Mouse (Mus musculus): ENCODE data around the gene Nyx. TPM values are rescaled to one million over a fixed set of nuclear protein-coding genes. Genes with fewer than 3 reads are reported as not detected.
A peak's percentile ranks its signal among the peaks of the same experiment; 100 is the strongest.

Nyx gene
- polyA plus RNA-seq, 1 experiment: 0.06 TPM

GRCm38 (mm10) chrX:13513864-13514263 is 48.0 kb downstream of the Nyx start:
- H3K27ac ChIP-seq (ENCODE audit: insufficient read depth, low read depth, low read length): no peak overlapping the region
- H3K27me3 ChIP-seq (replicated peaks; ENCODE audit: control insufficient read depth, insufficient read depth, low read length): no peaks in the 10 kb centered on the region
- H3K4me1 ChIP-seq (ENCODE audit: control insufficient read depth, insufficient read depth, low read length): no peaks in the 10 kb centered on the region
- DNase-seq: no peak
- TF ChIP-seq POLR2A (IDR thresholded peaks at IDR 0.05; ENCODE audit: low read depth, low read length) (no peak), CTCF (conservative IDR thresholded peaks at IDR 0.05; ENCODE audit: insufficient read depth, insufficient read length, low read depth, low read length) (no peak)
- WGBS: 81% methylated on average over 5 of the region's 5 CpGs
- H3K4me3 ChIP-seq (ENCODE audit: insufficient read depth, low read depth, low read length): no peak overlapping the region
- no peaks in the 10 kb centered on the region for H3K36me3 ChIP-seq (ENCODE audit: control insufficient read depth, insufficient read depth, low read length)

GRCm38 (mm10) chrX:13516451-13516850 is 50.5 kb downstream of the Nyx start:
- H3K36me3 ChIP-seq (ENCODE audit: control insufficient read depth, insufficient read depth, low read length): no peaks in the 10 kb centered on the region
- no peaks in the 10 kb centered on the region for H3K4me1 ChIP-seq (ENCODE audit: control insufficient read depth, insufficient read depth, low read length)
- no peaks in the 10 kb centered on the region for H3K27me3 ChIP-seq (replicated peaks; ENCODE audit: control insufficient read depth, insufficient read depth, low read length)
- H3K4me3 ChIP-seq (ENCODE audit: insufficient read depth, low read depth, low read length): no peak overlapping the region
- 92% methylated on average over 6 of the region's 6 CpGs for WGBS
- DNase-seq: no peak
- no peak overlapping the region for H3K27ac ChIP-seq (ENCODE audit: insufficient read depth, low read depth, low read length)
- TF ChIP-seq POLR2A (IDR thresholded peaks at IDR 0.05; ENCODE audit: low read depth, low read length): no peak
- TF ChIP-seq CTCF (conservative IDR thresholded peaks at IDR 0.05; ENCODE audit: insufficient read depth, insufficient read length, low read depth, low read length): no peak

- Histone ChIP-seq H3K27ac (ENCODE audit: insufficient read depth, low read depth, low read length) (no peak overlapping the region), H3K4me3 (ENCODE audit: insufficient read depth, low read depth, low read length) (no peak overlapping the region), H3K27me3 (replicated peaks; ENCODE audit: control insufficient read depth, insufficient read depth, low read length) (no peaks in the 10 kb centered on the region), H3K4me1 (ENCODE audit: control insufficient read depth, insufficient read depth, low read length) (no peaks in the 10 kb centered on the region), H3K36me3 (ENCODE audit: control insufficient read depth, insufficient read depth, low read length) (no peaks in the 10 kb centered on the region)
- TF ChIP-seq POLR2A (IDR thresholded peaks at IDR 0.05; ENCODE audit: low read depth, low read length) (no peak), CTCF (conservative IDR thresholded peaks at IDR 0.05; ENCODE audit: insufficient read depth, insufficient read length, low read depth, low read length) (no peak)
- peak; percentile 1 for DNase-seq
- WGBS: 64% methylated on average over 10 of the region's 10 CpGs
Observed at GRCm38 (mm10) chrX:13518019-13518418, 52.1 kb downstream of the Nyx start.

- Histone ChIP-seq H3K4me1 (ENCODE audit: control insufficient read depth, insufficient read depth, low read length) (no peaks in the 10 kb centered on the region), H3K27ac (ENCODE audit: insufficient read depth, low read depth, low read length) (no peak overlapping the region), H3K27me3 (replicated peaks; ENCODE audit: control insufficient read depth, insufficient read depth, low read length) (no peaks in the 10 kb centered on the region), H3K4me3 (ENCODE audit: insufficient read depth, low read depth, low read length) (no peak overlapping the region), H3K36me3 (ENCODE audit: control insufficient read depth, insufficient read depth, low read length) (no peaks in the 10 kb centered on the region)
- WGBS: 67% methylated on average over 4 of the region's 4 CpGs
- TF ChIP-seq CTCF (conservative IDR thresholded peaks at IDR 0.05; ENCODE audit: insufficient read depth, insufficient read length, low read depth, low read length): no peak
- TF ChIP-seq POLR2A (IDR thresholded peaks at IDR 0.05; ENCODE audit: low read depth, low read length): no peak
- peak; percentile 1 for DNase-seq
Observed at GRCm38 (mm10) chrX:13518781-13519407, 53.0 kb downstream of the Nyx start.

GRCm38 (mm10) chrX:13519408-13519783 is 53.5 kb downstream of the Nyx start:
- no peaks in the 10 kb centered on the region for H3K4me1 ChIP-seq (ENCODE audit: control insufficient read depth, insufficient read depth, low read length)
- WGBS: 74% methylated on average over 5 of the region's 5 CpGs
- peak; percentile 28 for DNase-seq
- no peak overlapping the region for H3K27ac ChIP-seq (ENCODE audit: insufficient read depth, low read depth, low read length)
- no peak overlapping the region for H3K4me3 ChIP-seq (ENCODE audit: insufficient read depth, low read depth, low read length)
- TF ChIP-seq POLR2A (IDR thresholded peaks at IDR 0.05; ENCODE audit: low read depth, low read length): no peak
- TF ChIP-seq CTCF (conservative IDR thresholded peaks at IDR 0.05; ENCODE audit: insufficient read depth, insufficient read length, low read depth, low read length): no peak
- no peaks in the 10 kb centered on the region for H3K36me3 ChIP-seq (ENCODE audit: control insufficient read depth, insufficient read depth, low read length)
- H3K27me3 ChIP-seq (replicated peaks; ENCODE audit: control insufficient read depth, insufficient read depth, low read length): no peaks in the 10 kb centered on the region

- 81% methylated on average over 4 of the region's 4 CpGs for WGBS
- DNase-seq: no peak
- H3K4me1 ChIP-seq (ENCODE audit: control insufficient read depth, insufficient read depth, low read length): no peaks in the 10 kb centered on the region
- H3K36me3 ChIP-seq (ENCODE audit: control insufficient read depth, insufficient read depth, low read length): no peaks in the 10 kb centered on the region
- no peak for TF ChIP-seq POLR2A (IDR thresholded peaks at IDR 0.05; ENCODE audit: low read depth, low read length)
- TF ChIP-seq CTCF (conservative IDR thresholded peaks at IDR 0.05; ENCODE audit: insufficient read depth, insufficient read length, low read depth, low read length): no peak
- no peak overlapping the region for H3K4me3 ChIP-seq (ENCODE audit: insufficient read depth, low read depth, low read length)
- no peaks in the 10 kb centered on the region for H3K27me3 ChIP-seq (replicated peaks; ENCODE audit: control insufficient read depth, insufficient read depth, low read length)
- H3K27ac ChIP-seq (ENCODE audit: insufficient read depth, low read depth, low read length): no peak overlapping the region
Observed at GRCm38 (mm10) chrX:13520566-13520965, 54.7 kb downstream of the Nyx start.

GRCm38 (mm10) chrX:13521288-13521687 is 55.4 kb downstream of the Nyx start:
- Histone ChIP-seq H3K27me3 (replicated peaks; ENCODE audit: control insufficient read depth, insufficient read depth, low read length) (no peaks in the 10 kb centered on the region), H3K27ac (ENCODE audit: insufficient read depth, low read depth, low read length) (no peak overlapping the region), H3K36me3 (ENCODE audit: control insufficient read depth, insufficient read depth, low read length) (no peaks in the 10 kb centered on the region), H3K4me1 (ENCODE audit: control insufficient read depth, insufficient read depth, low read length) (no peaks in the 10 kb centered on the region), H3K4me3 (ENCODE audit: insufficient read depth, low read depth, low read length) (no peak overlapping the region)
- 80% methylated on average over 8 of the region's 8 CpGs for WGBS
- TF ChIP-seq POLR2A (IDR thresholded peaks at IDR 0.05; ENCODE audit: low read depth, low read length) (no peak), CTCF (conservative IDR thresholded peaks at IDR 0.05; ENCODE audit: insufficient read depth, insufficient read length, low read depth, low read length) (no peak)
- no peak for DNase-seq

Other genes starting within 250 kb of the Nyx start
- gene Ddx3x, start 185.1 kb upstream of the Nyx start, polyA plus RNA-seq (2012; rRNA removed): 38.9 and 41.4 TPM in 2 replicates
- 0.10 and 0.33 TPM in 2 replicates for gene Gpr34, start 166.0 kb downstream of the Nyx start, polyA plus RNA-seq (2012; rRNA removed)
- gene Gpr82, start 195.3 kb downstream of the Nyx start, polyA plus RNA-seq (2012; rRNA removed): not detected in 2 replicates

Data from kidney, adult 2 months (tissue).